8 mouse cellular contexts compared by ENCODE assay signal in the genomic region with DNA sequence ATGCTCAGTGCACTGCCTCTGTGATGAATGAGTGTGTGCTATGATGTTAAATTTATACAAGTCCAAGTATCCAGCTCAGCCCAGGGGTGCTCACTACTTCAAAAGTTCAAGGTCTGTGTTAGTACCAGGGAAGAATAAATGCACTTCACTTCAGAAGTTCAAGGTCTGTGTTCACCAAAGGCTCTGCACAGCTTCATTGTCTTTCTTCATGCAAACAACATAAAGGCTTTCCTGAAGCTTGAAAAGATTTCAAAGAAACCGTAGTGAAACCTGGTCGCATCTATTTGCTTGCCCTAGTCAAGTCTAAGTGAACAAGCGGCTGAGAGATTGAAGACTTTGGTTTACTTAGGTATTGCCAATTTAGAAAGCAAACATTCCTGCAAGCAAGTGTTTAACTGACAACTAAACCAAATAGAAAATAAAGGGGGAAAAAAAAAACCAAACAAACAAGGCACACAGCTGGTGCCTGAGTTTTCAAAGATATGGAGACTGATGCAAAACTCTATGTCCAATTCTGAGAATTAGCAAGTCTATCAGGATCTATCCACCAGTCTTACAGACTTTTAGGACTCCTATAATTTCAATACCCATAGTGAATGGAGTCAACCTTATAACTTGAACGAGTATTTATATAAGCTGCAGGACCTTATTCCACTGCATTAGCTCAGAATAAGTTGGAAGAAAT. TPM values are rescaled to one million over a fixed set of nuclear protein-coding genes. Genes with fewer than 3 reads are reported as not detected.
DNase-seq lines count a peak whose midpoint lies in the region; ATAC-seq and TF ChIP-seq lines count a peak whose summit lies in the region.

No protein-coding gene starts in this region.

- H3K4me1 ChIP-seq in heart, postnatal 0 days (ENCODE audit: control insufficient read depth, insufficient read depth): peaks cover 17% of the 10 kb centered on the region
- peaks cover 3% of the 10 kb centered on the region for H3K4me1 ChIP-seq in bone marrow, adult 2 months (ENCODE audit: control insufficient read depth, insufficient read depth, low read length)
- H3K4me1 ChIP-seq in hindbrain, embryonic 14.5 days (replicated peaks; ENCODE audit: control insufficient read depth, insufficient read depth, low read length): peaks cover 27% of the 10 kb centered on the region
- peaks cover 25% of the 10 kb centered on the region for H3K4me1 ChIP-seq in midbrain, embryonic 16.5 days (ENCODE audit: control insufficient read depth, insufficient read depth, low read length)

- no peak for DNase-seq in heart, postnatal 0 days (ENCODE audit: low spot score)
- DNase-seq in heart, postnatal 10 days: no peak
- DNase-seq in hindbrain, embryonic 14.5 days (ENCODE audit: low spot score): no peak
- no peak for DNase-seq in ovary, postnatal 14 days (ENCODE audit: low spot score)
- DNase-seq in cerebellum, adult 11-12 months: no peak
- DNase-seq in left cerebral cortex, postnatal 25 days (ENCODE audit: low spot score in 2 of 2): no peak

- H3K9me3 ChIP-seq in heart, postnatal 0 days (replicated peaks; ENCODE audit: control insufficient read depth, low read length): no peaks in the 10 kb centered on the region
- H3K9me3 ChIP-seq in hindbrain, embryonic 14.5 days (ENCODE audit: control insufficient read depth, low read length): no peaks in the 10 kb centered on the region
- no peaks in the 10 kb centered on the region for H3K9me3 ChIP-seq in midbrain, embryonic 16.5 days (replicated peaks; ENCODE audit: control insufficient read depth, low read length, poor library complexity, severe bottlenecking)

- peak overlapping the region; percentile 97 for H3K4me3 ChIP-seq in heart, postnatal 0 days (ENCODE audit: low read depth, low read length)
- peak overlapping the region; percentile 98 for H3K4me3 ChIP-seq in bone marrow, adult 2 months (replicated peaks; ENCODE audit: control insufficient read depth, low read depth, low read length)
- peak overlapping the region; percentile 97 for H3K4me3 ChIP-seq in hindbrain, embryonic 14.5 days (replicated peaks; ENCODE audit: low read length)
- H3K4me3 ChIP-seq in midbrain, embryonic 16.5 days (ENCODE audit: low read depth, low read length): peak overlapping the region; percentile 89

- H3K36me3 ChIP-seq in heart, postnatal 0 days (replicated peaks; ENCODE audit: control insufficient read depth, insufficient read depth, low read length): no peaks in the 10 kb centered on the region
- no peaks in the 10 kb centered on the region for H3K36me3 ChIP-seq in hindbrain, embryonic 14.5 days (replicated peaks; ENCODE audit: control insufficient read depth, insufficient read depth)
- H3K36me3 ChIP-seq in midbrain, embryonic 16.5 days (ENCODE audit: control insufficient read depth, insufficient read depth, low read length): no peaks in the 10 kb centered on the region

- no peak for TF ChIP-seq EP300 in heart, postnatal 0 days (IDR thresholded peaks at IDR 0.05; ENCODE audit: low read depth)

- intact Hi-C loops in heart, postnatal 10 days (cut with DNase I): loop anchor here (10.0 kb wide), 2 partner anchors 550 to 1450 kb away; no protein-coding TSS in a partner anchor
- intact Hi-C loops in left cerebral cortex, postnatal 25 days (cut with DNase I): no loop called here

- peak overlapping the region; percentile 70 for H3K4me2 ChIP-seq in heart, postnatal 0 days (ENCODE audit: low read depth, low read length)
- peak overlapping the region; percentile 77 for H3K4me2 ChIP-seq in hindbrain, embryonic 14.5 days (replicated peaks)
- H3K4me2 ChIP-seq in midbrain, embryonic 16.5 days (ENCODE audit: low read length): peak overlapping the region; percentile 74

- WGBS in heart, postnatal 0 days: 81% methylated on average over 4 of the region's 4 CpGs
- WGBS in bone marrow, adult 2 months: 20% methylated on average over 4 of the region's 4 CpGs
- WGBS in hindbrain, embryonic 14.5 days: 71% methylated on average over 4 of the region's 4 CpGs
- 65% methylated on average over 4 of the region's 4 CpGs for WGBS in midbrain, embryonic 16.5 days

- no peak for TF ChIP-seq POLR2A in bone marrow, adult 2 months (IDR thresholded peaks at IDR 0.05; ENCODE audit: borderline replicate concordance, control insufficient read depth, low read depth, low read length)

- TF ChIP-seq CTCF in heart, postnatal 0 days (IDR thresholded peaks at IDR 0.05; ENCODE audit: low read depth): no peak
- no peak for TF ChIP-seq CTCF in bone marrow, adult 2 months (IDR thresholded peaks at IDR 0.05; ENCODE audit: control insufficient read depth, insufficient read depth, low read length)

- no peaks in the 10 kb centered on the region for H3K27me3 ChIP-seq in heart, postnatal 0 days (ENCODE audit: control insufficient read depth, insufficient read depth, low read length)
- no peaks in the 10 kb centered on the region for H3K27me3 ChIP-seq in hindbrain, embryonic 14.5 days (ENCODE audit: control insufficient read depth, insufficient read depth, low read length)
- H3K27me3 ChIP-seq in midbrain, embryonic 16.5 days (ENCODE audit: control insufficient read depth, insufficient read depth, low read depth, low read length): no peaks in the 10 kb centered on the region

- no peak for ATAC-seq in heart, postnatal 0 days (ENCODE audit: insufficient read depth, low read depth)
- no peak for ATAC-seq in hindbrain, embryonic 14.5 days (ENCODE audit: low FRiP score)
- ATAC-seq in midbrain, embryonic 16.5 days: no peak

- no peak overlapping the region; the same call in 1 of the 2 replicates for H3K9ac ChIP-seq in heart, postnatal 0 days (replicated peaks; ENCODE audit: low read depth, low read length)
- H3K9ac ChIP-seq in hindbrain, embryonic 14.5 days: peak overlapping the region; percentile 93
- peak overlapping the region; percentile 25; the same call in 1 of the 2 replicates for H3K9ac ChIP-seq in midbrain, embryonic 16.5 days (ENCODE audit: low read depth, low read length)

- peak overlapping the region; percentile 39; the same call in 1 of the 2 replicates for H3K27ac ChIP-seq in heart, postnatal 0 days (ENCODE audit: low read depth)
- H3K27ac ChIP-seq in bone marrow, adult 2 months (ENCODE audit: control insufficient read depth, insufficient read depth, low read depth, low read length, poor library complexity): no peak overlapping the region
- no peak overlapping the region for H3K27ac ChIP-seq in hindbrain, embryonic 14.5 days
- no peak overlapping the region for H3K27ac ChIP-seq in midbrain, embryonic 16.5 days (ENCODE audit: low read length)

RNA-seq across cellular contexts. Expression of gene Tapt1, which starts 1.4 kb away (rescaled TPM):
- total RNA-seq in heart, postnatal 0 days (2014; rRNA removed; ENCODE audit: low replicate concordance): 36.4 and 57.4 TPM in 2 replicates
- 14.4 and 15.7 TPM in 2 replicates for polyA plus RNA-seq in heart, postnatal 0 days (2015; fragmentation: Nextera tagmentation; extraction: Ambion mirVana)
- total RNA-seq in heart, postnatal 10 days (2021): 10 to 100 TPM; 26.7 to 27.5 TPM
- polyA plus RNA-seq in bone marrow, adult 2 months (2011; ENCODE audit: insufficient read depth, insufficient read length, low replicate concordance, missing spikeins): 41.9 and 49.1 TPM in 2 replicates
- 35.7 and 39.1 TPM in 2 replicates for polyA plus RNA-seq in hindbrain, embryonic 14.5 days (2014; fragmentation: Nextera tagmentation; extraction: Ambion mirVana)
- 30.8 and 35.1 TPM in 2 replicates for polyA plus RNA-seq in midbrain, embryonic 16.5 days (2015; fragmentation: Nextera tagmentation; extraction: Ambion mirVana)
- 10 to 100 TPM; 49.4 to 49.7 TPM for total RNA-seq in left cerebral cortex, postnatal 25 days (2021)
